Mouse (Mus musculus) heart, embryonic 12.5 days (tissue): Measurements from ENCODE around the gene Wfdc12. TPM values are rescaled to one million over a fixed set of nuclear protein-coding genes. Genes with fewer than 3 reads are reported as not detected.

Experiments used
- ATAC-seq: fragments of 200-750 bp; cut with Nextera tagmentation; 2 replicates; pipeline ENCODE4 v1.8.0; 2017; ENCODE audit warnings: moderate TSS enrichment, moderate library complexity; ENCODE audit not compliant: insufficient number of reproducible peaks, low FRiP score
- H3K27ac ChIP-seq: fragments of 300-500 bp; sonication (generic); 2 replicates; pipeline ENCODE4 v1.5.1; 2016; ENCODE audit warnings: mild to moderate bottlenecking, moderate library complexity; ENCODE audit not compliant: poor library complexity, severe bottlenecking
- H3K27me3 ChIP-seq: fragments of 300-500 bp; sonication (generic); replicated peaks from 2 replicates; pipeline ENCODE4 v1.6.1; 2016; ENCODE audit warnings: mild to moderate bottlenecking, moderate library complexity
- H3K36me3 ChIP-seq: fragments of 300-500 bp; sonication (generic); 2 replicates; pipeline ENCODE4 v1.6.1; 2016; ENCODE audit warnings: mild to moderate bottlenecking, moderate library complexity
- H3K4me1 ChIP-seq: fragments of 300-500 bp; sonication (generic); replicated peaks from 2 replicates; pipeline ENCODE4 v1.6.1; 2016; ENCODE audit warnings: mild to moderate bottlenecking
- H3K4me2 ChIP-seq: fragments of 300-500 bp; sonication (generic); 2 replicates; pipeline ENCODE4 v1.6.1; 2016; ENCODE audit warnings: mild to moderate bottlenecking, moderate library complexity
- H3K4me3 ChIP-seq: fragments of 300-500 bp; sonication (generic); 2 replicates; pipeline ENCODE4 v1.5.1; 2016; ENCODE audit warnings: mild to moderate bottlenecking
- H3K9ac ChIP-seq: fragments of 300-500 bp; sonication (generic); 2 replicates; pipeline ENCODE4 v1.6.1; 2016; ENCODE audit warnings: mild to moderate bottlenecking, moderate library complexity
- H3K9me3 ChIP-seq: fragments of 300-500 bp; sonication (generic); replicated peaks from 2 replicates; pipeline ENCODE4 v1.6.1; 2016; ENCODE audit warnings: mild to moderate bottlenecking, moderate library complexity
- WGBS: fragments of 180-500 bp; shearing (Covaris S2); methylation state at CpG from one replicate; pipeline ENCODE4 v1.1.7; 2016; 5-methylcytosine and 5-hydroxymethylcytosine counted together
- polyA plus RNA-seq: library from polyadenylated mRNA; unstranded; fragments of >200 nt; fragmentation: Nextera tagmentation; extraction: Ambion mirVana; gene quantifications from 2 replicates; pipeline ENCODE4 v1.2.1, GENCODE M21; 2016

The Wfdc12 gene
- polyA plus RNA-seq, 1 experiment from 2014 or later = not detected

DNA sequence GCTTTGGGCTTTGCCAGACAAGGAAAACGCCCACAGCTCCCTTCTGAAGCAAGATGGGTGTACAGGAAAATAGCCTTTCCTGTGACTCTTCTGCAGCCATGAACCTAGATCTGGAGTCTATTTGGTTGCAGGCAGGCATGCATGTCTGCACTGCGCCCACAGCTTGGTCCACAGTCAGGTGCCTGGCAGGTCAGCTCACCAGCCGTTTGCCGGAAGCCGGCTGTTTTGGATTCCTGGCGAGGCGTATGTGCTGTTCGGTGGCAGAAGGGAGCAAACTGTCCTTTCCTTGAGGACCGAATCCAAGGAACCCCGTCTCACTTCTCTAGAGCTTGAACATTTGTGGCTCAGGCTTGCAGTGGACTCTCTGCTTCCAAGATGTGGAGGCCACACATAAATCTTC, 36.4 kb downstream of the Wfdc12 start:
- Histone ChIP-seq H3K9ac (no peak overlapping the region), H3K4me3 (no peak overlapping the region), H3K27ac (no peak overlapping the region), H3K4me1 (peaks cover 20% of the 10 kb centered on the region), H3K27me3 (no peaks in the 10 kb centered on the region), H3K9me3 (no peaks in the 10 kb centered on the region), H3K36me3 (peaks cover 38% of the 10 kb centered on the region), H3K4me2 (no peak overlapping the region)
- WGBS = 91% methylated on average over 10 of the region's 10 CpGs
- ATAC-seq = no peak

DNA sequence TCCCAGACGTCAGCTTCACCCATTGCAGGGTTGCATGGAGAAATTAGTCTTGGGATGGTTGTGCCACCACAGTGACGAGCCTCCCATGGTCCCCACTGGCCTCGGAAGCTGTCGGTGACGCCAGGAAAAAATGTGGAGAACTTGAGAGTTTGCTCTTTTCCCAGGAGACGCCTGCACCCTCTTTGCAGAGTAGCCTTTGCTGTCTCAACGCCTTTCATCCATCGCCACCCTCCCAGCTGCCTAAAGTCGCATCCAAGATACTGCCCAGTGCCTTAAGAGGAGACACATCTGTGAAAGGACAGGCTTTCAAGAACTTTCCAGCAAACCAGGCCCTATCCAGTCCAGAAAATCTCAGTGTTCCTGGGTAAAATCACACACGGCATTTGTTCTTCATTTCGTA, 38.1 kb downstream of the Wfdc12 start:
- WGBS = 90% methylated on average over 11 of the region's 11 CpGs
- H3K27ac ChIP-seq = no peak overlapping the region

DNA sequence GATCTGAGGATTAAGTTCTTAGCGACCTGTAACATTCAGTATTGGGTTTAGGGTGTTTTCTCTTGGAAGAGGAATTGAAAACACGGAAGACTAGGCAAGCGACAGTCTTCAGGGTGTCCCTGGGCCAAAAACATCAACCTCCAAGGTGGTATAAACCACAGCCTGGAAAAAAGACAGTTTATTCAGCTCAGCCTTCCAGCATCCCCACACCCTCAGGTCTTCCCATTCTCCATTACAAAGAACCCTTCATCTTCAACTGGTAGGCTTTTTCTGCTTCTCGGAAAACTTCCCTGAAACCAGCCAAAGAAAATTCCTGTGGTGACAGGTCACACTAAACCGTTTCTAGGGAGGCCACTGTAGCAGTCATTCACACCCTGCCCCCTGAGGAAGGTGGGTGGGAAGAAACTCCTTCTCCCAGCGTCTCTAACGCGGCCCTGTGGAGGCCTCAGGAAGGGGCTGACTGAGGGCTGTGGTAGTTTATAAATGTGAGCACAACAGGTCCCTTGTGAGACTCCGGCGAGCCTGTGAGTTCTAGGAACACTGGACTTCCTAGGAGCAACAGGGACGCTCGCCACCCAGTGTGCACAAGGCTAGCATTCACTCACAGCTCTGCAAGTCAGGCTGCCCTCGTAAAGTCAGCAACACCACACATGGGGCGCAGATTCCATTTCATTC, 40.2 kb downstream of the Wfdc12 start:
- no peak overlapping the region for H3K4me3 ChIP-seq

More for the DNA sequence above, 38.1 kb downstream of the Wfdc12 start:
- Histone ChIP-seq H3K4me2 (no peak overlapping the region), H3K36me3 (peaks cover 38% of the 10 kb centered on the region), H3K4me1 (peaks cover 22% of the 10 kb centered on the region), H3K9ac (no peak overlapping the region), H3K9me3 (no peaks in the 10 kb centered on the region), H3K27me3 (no peaks in the 10 kb centered on the region), H3K4me3 (no peak overlapping the region)
- no peak for ATAC-seq

DNA sequence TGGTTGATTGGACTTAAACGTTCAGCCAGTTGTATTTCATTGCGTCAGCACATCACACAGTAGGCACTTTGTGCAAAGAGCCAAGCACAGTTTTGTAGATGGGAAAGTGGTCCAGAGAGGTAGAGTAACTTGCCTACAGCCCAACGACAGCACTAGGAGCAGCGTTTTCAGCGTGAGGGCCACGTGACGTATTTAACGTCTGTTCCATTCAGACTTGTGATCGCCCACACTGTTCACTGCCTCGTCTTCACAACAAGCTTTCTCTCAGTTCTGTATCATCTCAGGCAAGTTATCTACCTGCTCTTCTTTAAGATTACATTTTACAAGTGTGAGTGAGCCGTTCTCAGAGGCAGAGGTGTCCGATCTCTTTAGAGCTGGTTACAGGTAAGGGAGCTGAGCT, 43.9 kb downstream of the Wfdc12 start:
- H3K9me3 ChIP-seq = no peaks in the 10 kb centered on the region
- no peak overlapping the region for H3K4me2 ChIP-seq
- 94% methylated on average over 12 of the region's 12 CpGs for WGBS
- no peak overlapping the region for H3K9ac ChIP-seq
- H3K27ac ChIP-seq = no peak overlapping the region
- H3K4me1 ChIP-seq = peaks cover 53% of the 10 kb centered on the region
- no peaks in the 10 kb centered on the region for H3K27me3 ChIP-seq
- ATAC-seq = no peak
- peaks cover 2% of the 10 kb centered on the region; the same call in 1 of the 2 replicates for H3K36me3 ChIP-seq
- H3K4me3 ChIP-seq = no peak overlapping the region

More for the DNA sequence above, 40.2 kb downstream of the Wfdc12 start:
- ATAC-seq = peak; percentile 61; the same call in 1 of the 2 replicates
- Histone ChIP-seq H3K9ac (no peak overlapping the region), H3K27ac (peak overlapping the region; percentile 56), H3K9me3 (no peaks in the 10 kb centered on the region), H3K4me2 (no peak overlapping the region), H3K36me3 (peaks cover 30% of the 10 kb centered on the region), H3K4me1 (peaks cover 22% of the 10 kb centered on the region), H3K27me3 (no peaks in the 10 kb centered on the region)
- WGBS = 45% methylated on average over 14 of the region's 14 CpGs

DNA sequence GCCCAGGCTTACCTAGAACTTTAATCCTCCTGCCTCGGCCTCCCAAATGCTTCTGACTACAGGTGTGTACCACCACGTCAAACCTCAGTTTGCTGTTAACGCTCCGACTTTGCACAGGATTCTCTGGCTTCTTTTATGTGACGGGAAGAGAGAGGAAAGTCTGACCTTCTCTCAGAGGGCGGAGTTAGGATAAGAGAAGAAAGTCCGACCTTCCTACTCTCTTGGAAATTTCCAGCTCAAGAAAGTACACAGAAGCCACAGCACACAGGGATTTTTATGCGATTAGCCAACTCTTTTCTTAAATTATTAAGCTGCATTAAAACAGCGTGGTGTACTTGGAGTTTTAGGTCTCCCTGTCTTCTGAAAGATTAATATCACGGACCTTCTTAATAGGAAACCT, 45.9 kb downstream of the Wfdc12 start:
- Histone ChIP-seq H3K4me3 (no peak overlapping the region), H3K9me3 (no peaks in the 10 kb centered on the region), H3K27ac (no peak overlapping the region), H3K36me3 (no peaks in the 10 kb centered on the region; the same call in 1 of the 2 replicates), H3K27me3 (no peaks in the 10 kb centered on the region), H3K9ac (no peak overlapping the region), H3K4me1 (peaks cover 52% of the 10 kb centered on the region), H3K4me2 (no peak overlapping the region)
- no peak for ATAC-seq
- 66% methylated on average over 10 of the region's 10 CpGs for WGBS

DNA sequence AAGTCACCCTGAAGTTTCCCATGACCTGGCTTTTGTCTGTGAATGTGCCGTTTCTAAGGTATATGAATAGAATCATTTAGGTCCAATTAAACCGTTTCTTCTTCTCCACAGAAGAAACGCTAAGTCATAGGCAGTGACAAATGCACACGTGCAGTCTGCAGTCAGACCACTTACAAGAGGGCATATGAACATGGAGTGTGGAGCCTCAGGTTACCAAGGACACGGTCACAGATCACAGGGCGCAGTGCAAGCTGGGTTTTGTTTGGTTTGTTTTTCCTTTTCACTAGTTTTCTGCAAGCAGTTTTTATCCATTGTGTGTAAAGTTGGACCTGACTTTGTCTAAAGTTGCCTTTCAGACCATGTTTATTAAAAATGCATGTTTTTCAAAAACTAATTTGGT, 46.4 kb downstream of the Wfdc12 start:
- Histone ChIP-seq H3K4me3 (no peak overlapping the region), H3K36me3 (no peaks in the 10 kb centered on the region; the same call in 1 of the 2 replicates), H3K4me1 (peaks cover 47% of the 10 kb centered on the region), H3K9me3 (no peaks in the 10 kb centered on the region), H3K27ac (no peak overlapping the region), H3K27me3 (no peaks in the 10 kb centered on the region), H3K4me2 (no peak overlapping the region), H3K9ac (no peak overlapping the region)
- 85% methylated on average over 6 of the region's 6 CpGs for WGBS
- no peak for ATAC-seq

DNA sequence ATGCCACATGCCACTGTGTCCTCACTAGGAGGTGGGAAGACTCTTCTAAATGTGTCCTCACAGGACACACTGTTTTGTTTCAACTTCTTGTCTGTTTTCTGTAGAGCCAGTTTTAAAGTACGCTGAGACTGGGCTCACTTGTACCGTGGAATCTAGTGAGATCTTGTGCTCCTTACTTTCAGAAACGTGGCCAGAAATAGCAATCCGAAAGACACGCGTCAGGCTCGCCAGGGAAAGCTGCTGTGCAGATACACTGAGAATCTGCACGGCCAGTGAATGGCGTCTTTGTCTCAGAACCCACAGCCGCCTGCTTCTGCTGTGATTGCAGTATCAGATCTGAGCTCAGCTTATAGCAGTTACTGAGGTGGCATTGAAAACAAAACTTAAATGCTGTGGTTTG, 48.4 kb downstream of the Wfdc12 start:
- peak overlapping the region; percentile 33; the same call in 1 of the 2 replicates for H3K9ac ChIP-seq
- H3K36me3 ChIP-seq = no peaks in the 10 kb centered on the region; the same call in 1 of the 2 replicates
- 19% methylated on average over 10 of the region's 10 CpGs for WGBS
- peak overlapping the region; percentile 89 for H3K27ac ChIP-seq
- H3K9me3 ChIP-seq = no peaks in the 10 kb centered on the region
- peaks cover 59% of the 10 kb centered on the region for H3K4me1 ChIP-seq
- no peaks in the 10 kb centered on the region for H3K27me3 ChIP-seq
- peak overlapping the region; percentile 51 for H3K4me2 ChIP-seq
- no peak overlapping the region for H3K4me3 ChIP-seq
- no peak for ATAC-seq

Other genes starting within 250 kb of the Wfdc12 start
- gene Ywhab, start 195.6 kb downstream of the Wfdc12 start, polyA plus RNA-seq = 270 and 271 TPM in 2 replicates
- gene Pabpc1l, start 165.2 kb downstream of the Wfdc12 start, polyA plus RNA-seq = 0.96 and 1.0 TPM in 2 replicates
- gene Stk4, start 120.3 kb downstream of the Wfdc12 start, polyA plus RNA-seq = 22.1 and 23.4 TPM in 2 replicates
- gene Tomm34, start 119.4 kb downstream of the Wfdc12 start, polyA plus RNA-seq = 55.7 and 56.6 TPM in 2 replicates
- gene Kcns1, start 19.5 kb downstream of the Wfdc12 start, polyA plus RNA-seq = 0.15 and 0.18 TPM in 2 replicates
- gene Wfdc5, start 7.9 kb downstream of the Wfdc12 start, polyA plus RNA-seq = not detected in 2 replicates
- gene Wfdc15a, start 9.5 kb upstream of the Wfdc12 start, polyA plus RNA-seq = not detected in 2 replicates
- gene Wfdc15b, start 31.1 kb upstream of the Wfdc12 start, polyA plus RNA-seq = not detected in 2 replicates
- gene Svs2, start 47.9 kb upstream of the Wfdc12 start, polyA plus RNA-seq = not detected in 2 replicates
- not detected in 2 replicates for gene Svs3b, start 66.0 kb upstream of the Wfdc12 start, polyA plus RNA-seq
- not detected in 2 replicates for gene Svs4, start 87.9 kb upstream of the Wfdc12 start, polyA plus RNA-seq
- not detected in 2 replicates for gene Svs3a, start 98.7 kb upstream of the Wfdc12 start, polyA plus RNA-seq
- not detected in 2 replicates for gene Svs6, start 126.1 kb upstream of the Wfdc12 start, polyA plus RNA-seq
- gene Svs5, start 142.1 kb upstream of the Wfdc12 start, polyA plus RNA-seq = not detected in 2 replicates
- gene Slpi, start 198.5 kb upstream of the Wfdc12 start, polyA plus RNA-seq = 0.44 and 1.2 TPM in 2 replicates
- gene Rbpjl, start 212.5 kb upstream of the Wfdc12 start, polyA plus RNA-seq = 0.19 and 0.28 TPM in 2 replicates
- 6.2 and 6.4 TPM in 2 replicates for gene Matn4, start 214.6 kb upstream of the Wfdc12 start, polyA plus RNA-seq